Mouse (Mus musculus) embryonic facial prominence, embryonic 11.5 days (tissue): Measurements from ENCODE around the gene Plxna4. TPM values are rescaled to one million over a fixed set of nuclear protein-coding genes. Genes with fewer than 3 reads are reported as not detected.

ENCODE experiments used
- ATAC-seq: fragments of 200-750 bp; cut with Nextera tagmentation; replicated peaks from 2 replicates; pipeline ENCODE4 v1.8.0; 2017; ENCODE audit warnings: low read depth; ENCODE audit not compliant: insufficient number of reproducible peaks, low FRiP score, low TSS enrichment
- DNase-seq: peaks from one replicate; pipeline ENCODE4 v3.0.0-alpha.2; 2015; ENCODE audit warnings: low spot score
- H3K27ac ChIP-seq: fragments of 300-500 bp; sonication (generic); replicated peaks from 2 replicates; pipeline ENCODE4 v1.5.1; 2014; ENCODE audit warnings: mild to moderate bottlenecking, low read depth, low read length, control low read depth
- H3K27me3 ChIP-seq: fragments of 300-500 bp; sonication (generic); 2 replicates; pipeline ENCODE4 v1.6.1; 2014; ENCODE audit warnings: mild to moderate bottlenecking, low read length, moderate library complexity, mixed read lengths; ENCODE audit not compliant: control insufficient read depth, insufficient read depth
- H3K36me3 ChIP-seq: fragments of 300-500 bp; sonication (generic); replicated peaks from 2 replicates; pipeline ENCODE4 v1.6.1; 2014; ENCODE audit warnings: low read depth, mild to moderate bottlenecking, low read length, moderate library complexity, mixed read lengths; ENCODE audit not compliant: control insufficient read depth, insufficient read depth
- H3K4me1 ChIP-seq: fragments of 300-500 bp; sonication (generic); 2 replicates; pipeline ENCODE4 v1.6.1; 2014; ENCODE audit warnings: low read length, mixed read lengths; ENCODE audit not compliant: control insufficient read depth, insufficient read depth
- H3K4me2 ChIP-seq: fragments of 300-500 bp; sonication (generic); 2 replicates; pipeline ENCODE4 v1.6.1; 2014; ENCODE audit warnings: low read depth, mild to moderate bottlenecking, control low read depth, low read length, moderate library complexity
- H3K4me3 ChIP-seq: fragments of 300-500 bp; sonication (generic); 2 replicates; pipeline ENCODE4 v1.5.1; 2014; ENCODE audit warnings: low read depth, low read length, control low read depth
- H3K9ac ChIP-seq: fragments of 300-500 bp; sonication (generic); replicated peaks from 2 replicates; pipeline ENCODE4 v1.6.1; 2014; ENCODE audit warnings: mild to moderate bottlenecking, control low read depth, low read length
- H3K9me3 ChIP-seq: fragments of 300-500 bp; sonication (generic); replicated peaks from 2 replicates; pipeline ENCODE4 v1.6.1; 2016; ENCODE audit warnings: mild to moderate bottlenecking, low read length, inconsistent platforms, mixed read lengths; ENCODE audit not compliant: control insufficient read depth
- WGBS: fragments of 180-500 bp; shearing (Covaris S2); extraction: QIAGEN DNeasy Blood & Tissue Kit; methylation state at CpG from one replicate; pipeline ENCODE4 v1.1.7; 2014; 5-methylcytosine and 5-hydroxymethylcytosine counted together
- polyA plus RNA-seq: library from polyadenylated mRNA; unstranded; fragments of >200 nt; fragmentation: Nextera tagmentation; extraction: Ambion mirVana; gene quantifications from 2 replicates; pipeline ENCODE4 v1.2.1, GENCODE M21; 2014

The Plxna4 gene
- polyA plus RNA-seq, 1 experiment from 2014 or later: 3.2 TPM

DNA sequence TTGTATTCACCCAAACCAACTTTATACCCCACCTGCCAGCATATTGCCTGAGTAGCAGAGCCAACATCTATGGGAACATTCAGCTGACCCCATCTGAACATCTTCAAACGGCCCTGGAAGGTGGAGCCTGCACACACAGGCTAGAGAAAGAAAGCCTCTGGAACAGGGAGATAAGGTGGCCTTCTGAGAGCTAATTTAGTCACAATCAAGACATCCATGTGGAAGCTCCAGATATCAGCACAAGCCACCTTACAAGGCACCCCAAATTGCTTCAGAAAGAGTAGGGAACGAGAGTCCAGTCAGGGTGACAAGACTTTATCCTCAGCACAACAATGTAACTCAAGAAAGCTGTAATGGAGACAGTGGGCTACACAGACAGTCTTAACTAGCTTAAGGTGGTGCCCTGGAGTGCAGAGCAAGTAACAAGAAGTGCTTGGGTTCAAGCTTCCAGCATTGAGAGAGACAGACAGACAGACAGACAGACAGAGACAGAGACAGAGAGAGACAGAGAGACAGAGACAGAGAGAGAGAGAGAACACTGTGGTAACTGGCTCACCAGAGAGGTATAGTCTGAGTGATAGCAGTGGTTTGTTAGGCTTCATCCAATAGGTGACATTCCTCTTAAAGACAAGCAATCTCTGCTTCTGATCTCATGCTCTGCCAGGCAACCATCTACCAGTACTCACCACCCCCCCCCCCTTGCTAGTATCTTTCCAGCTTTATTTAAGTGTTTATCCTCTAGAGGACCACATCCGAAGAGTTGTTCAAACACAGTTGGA, 53.8 kb downstream of the Plxna4 start:
- no peak overlapping the region for H3K4me3 ChIP-seq
- no peak overlapping the region for H3K27ac ChIP-seq
- H3K4me1 ChIP-seq: no peaks in the 10 kb centered on the region
- H3K36me3 ChIP-seq: no peaks in the 10 kb centered on the region
- no peak overlapping the region for H3K9ac ChIP-seq
- H3K4me2 ChIP-seq: no peak overlapping the region
- H3K9me3 ChIP-seq: no peaks in the 10 kb centered on the region
- WGBS: 78% methylated on average over 3 of the region's 3 CpGs
- ATAC-seq (no peak), DNase-seq (no peak)
- no peaks in the 10 kb centered on the region for H3K27me3 ChIP-seq

- H3K27ac ChIP-seq: no peak overlapping the region
- WGBS: 73% methylated on average over 8 of the region's 8 CpGs
- H3K4me2 ChIP-seq: no peak overlapping the region
- no peaks in the 10 kb centered on the region for H3K9me3 ChIP-seq
- no peak overlapping the region for H3K9ac ChIP-seq
- no peak for DNase-seq
- no peaks in the 10 kb centered on the region for H3K4me1 ChIP-seq
- no peak overlapping the region for H3K4me3 ChIP-seq
- ATAC-seq: no peak
- H3K27me3 ChIP-seq: no peaks in the 10 kb centered on the region
- H3K36me3 ChIP-seq: no peaks in the 10 kb centered on the region
Measured at GRCm38 (mm10) chr6:32528081-32528570, 59.9 kb downstream of the Plxna4 start.

DNA sequence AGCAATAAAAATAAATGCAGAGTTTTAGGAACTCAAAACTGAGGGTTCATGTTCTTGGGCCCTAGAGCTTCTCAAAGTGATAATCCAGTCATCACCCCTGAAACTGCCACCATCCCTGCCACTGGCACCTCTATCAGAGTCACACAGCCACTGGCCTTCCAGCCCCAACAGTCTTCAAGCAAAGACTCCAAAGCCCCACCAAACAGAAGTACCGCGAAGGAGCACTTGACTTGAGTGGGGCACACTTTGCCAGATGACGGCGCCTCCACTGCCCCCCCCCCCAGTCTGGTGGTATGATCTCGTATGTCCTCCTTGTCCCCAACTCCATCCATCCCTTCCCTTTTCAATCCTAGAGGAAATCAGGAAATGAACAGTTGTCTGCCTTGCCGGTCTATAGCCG, 60.5 kb downstream of the Plxna4 start:
- no peaks in the 10 kb centered on the region for H3K36me3 ChIP-seq
- no peaks in the 10 kb centered on the region for H3K27me3 ChIP-seq
- H3K4me1 ChIP-seq: no peaks in the 10 kb centered on the region
- H3K9ac ChIP-seq: no peak overlapping the region
- H3K4me2 ChIP-seq: no peak overlapping the region
- WGBS: 67% methylated on average over 7 of the region's 7 CpGs
- no peak overlapping the region for H3K27ac ChIP-seq
- no peaks in the 10 kb centered on the region for H3K9me3 ChIP-seq
- DNase-seq: no peak
- no peak for ATAC-seq
- no peak overlapping the region for H3K4me3 ChIP-seq

DNA sequence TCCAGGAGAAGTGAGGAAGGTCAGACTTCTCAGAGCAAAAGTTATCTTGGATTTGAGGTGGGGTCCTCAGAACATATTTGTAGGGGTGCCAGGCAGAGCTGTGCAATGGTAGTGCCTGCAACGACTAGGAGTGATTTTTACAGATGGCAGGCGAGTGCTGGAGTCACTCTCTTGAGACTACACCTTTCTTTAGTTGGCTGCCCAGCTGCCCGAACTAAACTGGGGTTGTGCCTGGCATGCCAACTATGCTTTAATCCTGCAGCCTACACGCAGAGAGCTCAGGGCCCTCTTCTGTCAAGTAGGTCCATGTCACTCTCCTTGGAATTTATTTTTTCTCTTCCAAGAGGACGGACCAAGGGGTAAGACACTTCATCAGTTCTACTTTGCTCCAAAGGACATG, 61.2 kb downstream of the Plxna4 start:
- no peaks in the 10 kb centered on the region for H3K9me3 ChIP-seq
- H3K4me3 ChIP-seq: no peak overlapping the region
- DNase-seq: no peak
- H3K4me2 ChIP-seq: no peak overlapping the region
- no peaks in the 10 kb centered on the region for H3K27me3 ChIP-seq
- no peaks in the 10 kb centered on the region for H3K4me1 ChIP-seq
- no peak overlapping the region for H3K27ac ChIP-seq
- no peak overlapping the region for H3K9ac ChIP-seq
- ATAC-seq: no peak
- 83% methylated on average over 5 of the region's 5 CpGs for WGBS
- H3K36me3 ChIP-seq: no peaks in the 10 kb centered on the region

DNA sequence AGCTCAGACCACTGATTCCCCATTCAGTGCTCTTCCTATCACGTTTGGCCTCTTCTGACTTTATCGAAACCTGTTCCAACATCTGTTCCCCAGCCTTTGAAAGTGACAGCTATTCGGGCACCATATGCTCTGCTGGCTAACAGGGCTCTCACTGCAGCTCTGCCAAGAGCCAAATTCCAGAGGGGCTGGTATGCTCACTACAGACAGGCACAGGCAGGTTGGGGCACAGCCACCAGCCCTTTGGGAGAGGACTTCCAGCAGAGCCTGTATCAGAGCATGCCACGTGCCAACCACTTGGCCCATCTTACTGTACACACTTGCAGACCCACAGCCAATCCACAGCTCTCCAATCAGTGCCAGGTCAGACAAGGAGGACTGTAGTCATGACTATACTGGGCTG, 67.9 kb downstream of the Plxna4 start:
- no peak overlapping the region for H3K9ac ChIP-seq
- H3K9me3 ChIP-seq: no peaks in the 10 kb centered on the region
- H3K4me3 ChIP-seq: no peak overlapping the region
- H3K4me2 ChIP-seq: no peak overlapping the region
- DNase-seq: no peak
- H3K27me3 ChIP-seq: no peaks in the 10 kb centered on the region
- ATAC-seq: no peak
- no peaks in the 10 kb centered on the region for H3K4me1 ChIP-seq
- no peaks in the 10 kb centered on the region for H3K36me3 ChIP-seq
- 78% methylated on average over 4 of the region's 4 CpGs for WGBS
- H3K27ac ChIP-seq: no peak overlapping the region

- no peak overlapping the region for H3K4me3 ChIP-seq
- DNase-seq: no peak
- H3K4me1 ChIP-seq: no peaks in the 10 kb centered on the region
- 87% methylated on average over 3 of the region's 3 CpGs for WGBS
- ATAC-seq: no peak
- no peaks in the 10 kb centered on the region for H3K27me3 ChIP-seq
- no peak overlapping the region for H3K4me2 ChIP-seq
- H3K9me3 ChIP-seq: no peaks in the 10 kb centered on the region
- no peak overlapping the region for H3K9ac ChIP-seq
- H3K36me3 ChIP-seq: no peaks in the 10 kb centered on the region
- no peak overlapping the region for H3K27ac ChIP-seq
Measured at GRCm38 (mm10) chr6:32518617-32519016, 69.4 kb downstream of the Plxna4 start.

DNA sequence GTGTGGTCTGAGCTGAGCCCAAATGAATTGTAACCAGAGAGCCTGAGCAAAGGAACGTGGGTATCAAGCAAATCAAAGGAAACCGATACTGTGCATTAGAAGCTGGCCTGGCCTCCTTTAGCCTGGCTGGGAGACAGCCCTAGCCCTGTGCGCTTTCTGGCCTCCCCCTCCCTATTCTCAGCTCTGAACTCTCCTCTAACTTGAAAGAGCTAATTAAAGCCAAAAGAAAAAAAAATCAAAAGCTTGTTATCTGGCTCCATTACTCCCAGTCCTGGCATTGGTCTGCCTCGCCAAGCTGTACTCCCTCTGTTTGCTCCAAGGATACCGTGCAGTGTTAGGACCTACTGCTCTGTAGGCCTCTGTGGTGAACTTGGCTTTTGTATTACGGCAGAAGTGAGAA, 73.9 kb downstream of the Plxna4 start:
- no peak overlapping the region for H3K9ac ChIP-seq
- 43% methylated on average over 6 of the region's 6 CpGs for WGBS

DNA sequence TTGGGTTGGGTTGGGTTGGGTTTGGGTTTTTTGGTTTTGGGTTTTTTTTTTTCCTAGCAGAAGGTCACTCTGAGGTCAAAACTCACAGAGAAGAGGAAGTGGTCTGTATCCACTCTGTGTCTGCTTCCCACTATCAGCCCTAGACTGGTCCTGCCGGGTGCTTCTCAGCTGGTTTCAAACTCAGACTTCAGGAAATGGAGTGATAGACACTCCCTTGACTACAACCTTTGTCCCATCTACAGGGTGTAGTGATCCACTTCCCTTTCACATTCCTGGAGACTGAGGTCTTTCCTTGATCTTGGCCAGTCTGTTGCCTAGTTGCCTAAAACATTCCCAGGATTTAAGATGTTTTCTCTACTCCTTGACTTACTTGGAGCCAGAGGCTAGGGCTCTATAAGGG, 76.0 kb downstream of the Plxna4 start:
- Histone ChIP-seq H3K36me3 (no peaks in the 10 kb centered on the region), H3K4me2 (no peak overlapping the region), H3K4me3 (no peak overlapping the region), H3K9ac (no peak overlapping the region), H3K4me1 (no peaks in the 10 kb centered on the region), H3K27ac (no peak overlapping the region), H3K9me3 (no peaks in the 10 kb centered on the region), H3K27me3 (no peaks in the 10 kb centered on the region)
- DNase-seq (no peak), ATAC-seq (no peak)
- 70% methylated on average over 1 of the region's 1 CpGs for WGBS

More for the DNA sequence above, 73.9 kb downstream of the Plxna4 start:
- ATAC-seq (no peak), DNase-seq (peak; percentile 26)
- Histone ChIP-seq H3K4me2 (no peak overlapping the region), H3K36me3 (no peaks in the 10 kb centered on the region), H3K4me3 (no peak overlapping the region), H3K4me1 (no peaks in the 10 kb centered on the region), H3K27me3 (no peaks in the 10 kb centered on the region), H3K27ac (no peak overlapping the region), H3K9me3 (no peaks in the 10 kb centered on the region)
